Mouse (Mus musculus): ENCODE results near the gene Acot2. TPM values are rescaled to one million over a fixed set of nuclear protein-coding genes. Genes with fewer than 3 reads are reported as not detected.
"Not testable (repeated sequence)": the region's sequence is repeated elsewhere in the genome, so short reads cannot be mapped to it uniquely, and the experiment has no call there.

The Acot2 gene
- total RNA-seq, 2 experiments from 2014 or later = 9.9 to 10.9 TPM

DNA sequence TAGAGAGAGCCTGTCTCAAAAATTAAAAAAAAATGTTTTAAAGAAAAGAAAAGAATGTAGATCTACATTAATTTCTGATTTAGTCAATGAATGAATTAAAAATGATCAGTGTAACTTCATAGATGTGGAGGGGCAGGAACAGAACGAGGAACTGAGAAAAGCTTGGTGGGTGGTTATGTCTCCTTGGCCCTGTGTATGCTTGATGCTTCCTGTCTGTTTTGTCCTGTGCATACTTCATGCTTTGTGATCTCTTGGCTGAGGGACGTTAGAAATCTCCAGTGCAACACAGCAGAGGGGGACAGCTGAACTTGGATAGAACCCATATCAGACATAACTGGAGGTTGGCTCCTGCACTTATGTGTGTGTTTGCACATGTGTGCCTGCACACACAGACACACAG lies 9.6 kb downstream of the Acot2 start:
- no peak for DNase-seq (ENCODE audit: low spot score in 2 of 2)

- DNase-seq (ENCODE audit: low spot score in 2 of 2) = no peak
Observed at GRCm38 (mm10) chr12:83998341-83999107, 10.9 kb downstream of the Acot2 start.

DNA sequence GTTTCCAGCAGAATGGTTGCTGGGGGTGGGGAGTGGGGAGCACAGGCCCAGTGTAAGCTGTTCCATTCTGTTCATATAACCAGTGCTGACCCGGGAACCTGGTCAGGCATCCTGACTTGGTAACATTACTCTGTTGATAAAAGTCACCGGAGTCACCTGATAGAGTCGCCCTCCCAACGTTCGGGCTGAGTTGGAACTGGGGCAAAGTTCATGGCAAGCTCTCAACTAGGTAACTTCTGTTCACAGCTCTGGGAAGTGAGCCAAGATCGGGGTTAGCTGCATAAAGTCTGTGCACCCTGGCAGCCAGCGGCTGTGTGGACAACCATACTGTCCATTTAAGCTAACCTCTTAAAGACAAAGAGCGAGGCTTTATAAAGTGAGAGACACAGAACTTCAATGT lies 11.6 kb downstream of the Acot2 start:
- DNase-seq (ENCODE audit: low spot score in 2 of 2) = not testable (repeated sequence)

- DNase-seq (ENCODE audit: low spot score in 2 of 2) = no peak
Observed at GRCm38 (mm10) chr12:84000418-84000817, 12.8 kb downstream of the Acot2 start.

DNA sequence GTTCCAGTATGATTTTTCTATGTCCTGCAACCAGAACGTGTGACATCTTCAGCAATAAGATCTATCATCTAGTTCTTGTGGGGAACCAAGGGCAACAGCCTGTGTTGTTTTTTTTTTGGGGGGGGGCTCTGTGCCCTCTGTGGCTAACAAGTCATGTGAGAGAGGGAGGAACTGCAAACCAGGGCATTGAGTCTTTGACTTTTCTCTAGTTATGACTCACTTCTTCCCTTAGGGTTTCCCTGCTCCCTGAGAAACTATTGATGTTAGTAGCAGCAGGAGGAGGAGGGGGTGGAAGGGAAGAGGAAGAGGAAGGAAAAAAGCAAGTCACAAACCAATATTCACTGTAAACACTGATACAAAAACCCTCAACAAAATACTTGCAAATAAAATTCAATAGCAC lies 16.2 kb downstream of the Acot2 start:
- DNase-seq (ENCODE audit: low spot score in 2 of 2) = no peak

DNA sequence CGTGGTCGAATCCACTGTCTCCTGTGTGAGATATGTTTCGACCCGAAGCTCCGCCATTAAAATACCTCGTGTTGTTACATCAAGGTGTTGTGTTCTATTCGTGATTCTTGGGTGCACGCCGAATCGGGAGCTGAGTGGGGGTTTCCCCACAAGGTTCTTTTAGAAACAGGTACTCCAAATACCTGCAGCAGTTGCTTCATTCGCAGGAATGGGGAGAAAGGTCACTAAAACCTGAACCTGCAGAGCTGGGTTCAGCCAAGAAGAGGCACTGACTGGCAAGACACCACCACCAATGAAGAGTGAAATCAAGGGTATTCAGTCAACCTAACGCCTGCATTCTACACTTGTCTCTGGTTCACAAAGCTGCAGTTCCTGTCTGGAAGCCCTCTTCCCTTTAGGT lies 20.6 kb downstream of the Acot2 start:
- DNase-seq (ENCODE audit: low spot score in 2 of 2) = no peak

DNA sequence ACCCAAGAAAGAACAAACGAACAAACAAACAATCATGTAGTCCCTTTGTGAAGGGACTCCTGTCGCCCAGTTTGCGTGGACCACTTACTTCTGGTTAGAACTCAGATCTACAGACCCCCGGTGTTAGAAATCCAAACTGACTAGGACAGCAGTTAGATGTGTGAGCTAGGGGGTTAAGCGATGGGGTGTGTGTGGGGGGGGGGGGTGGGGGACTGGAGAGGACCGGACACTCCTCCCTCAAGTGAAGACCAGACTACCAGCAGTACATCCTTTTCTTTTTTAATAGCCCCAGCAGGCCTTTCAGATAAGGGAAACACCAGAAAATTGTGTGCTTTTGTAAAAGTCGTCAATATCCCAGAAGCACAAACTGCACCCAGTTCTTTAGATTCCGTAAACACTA lies 21.1 kb downstream of the Acot2 start:
- no peak for DNase-seq (ENCODE audit: low spot score in 2 of 2)

DNA sequence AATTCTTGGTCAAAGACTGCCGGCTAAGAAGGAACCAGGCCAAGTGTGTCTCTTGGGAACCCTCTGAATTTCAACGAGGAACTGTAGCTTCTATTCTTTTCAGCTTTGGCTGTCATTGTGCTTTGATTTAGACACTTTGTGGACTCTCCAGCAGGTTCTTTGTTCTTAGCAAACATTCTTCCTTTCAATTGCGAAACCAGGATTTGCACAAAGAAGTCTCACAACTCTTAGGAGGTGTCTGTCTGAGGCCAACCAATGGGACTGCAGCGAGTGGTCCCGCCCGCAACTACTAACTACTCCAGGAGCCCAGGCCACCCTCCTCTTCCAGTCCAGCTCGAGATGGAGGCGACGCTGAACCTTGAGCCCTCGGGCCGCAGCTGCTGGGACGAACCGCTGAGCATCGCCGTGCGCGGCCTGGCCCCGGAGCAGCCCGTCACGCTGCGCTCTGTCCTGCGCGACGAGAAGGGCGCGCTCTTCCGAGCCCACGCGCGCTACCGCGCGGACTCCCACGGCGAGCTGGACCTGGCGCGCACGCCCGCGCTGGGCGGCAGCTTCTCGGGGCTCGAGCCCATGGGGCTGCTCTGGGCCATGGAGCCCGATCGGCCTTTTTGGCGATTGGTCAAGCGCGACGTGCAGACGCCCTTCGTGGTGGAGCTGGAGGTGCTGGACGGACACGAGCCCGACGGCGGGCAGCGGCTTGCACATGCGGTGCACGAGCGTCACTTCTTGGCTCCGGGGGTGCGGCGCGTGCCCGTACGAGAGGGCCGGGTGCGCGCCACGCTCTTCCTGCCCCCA lies 21.7 kb downstream of the Acot2 start, which contains the start of gene Acot1:
Acot1 (plus strand) TSS at position 320 of the 795 bp plus-strand sequence.
- peak; percentile 25 to 55 for DNase-seq (ENCODE audit: low spot score in 2 of 2)

DNA sequence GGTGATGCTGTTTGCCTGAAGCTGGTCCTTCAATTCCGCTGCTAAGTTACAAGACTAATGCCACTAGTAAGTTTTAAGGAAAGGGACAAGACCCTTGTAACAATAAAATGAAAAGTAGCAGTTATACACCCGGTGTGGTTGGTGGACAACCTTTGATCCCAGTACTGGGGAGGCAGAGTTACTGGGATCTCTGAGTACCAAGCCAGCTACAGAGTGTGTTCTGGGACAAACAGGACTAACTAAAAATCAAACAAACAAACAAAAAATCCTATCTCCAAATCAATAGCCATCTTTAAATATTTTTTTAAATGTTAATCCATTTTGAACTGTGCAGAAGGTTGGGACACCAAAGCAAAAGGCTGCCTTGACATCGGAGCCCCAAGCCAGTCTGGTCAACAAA lies 22.5 kb downstream of the Acot2 start:
- DNase-seq (ENCODE audit: low spot score in 2 of 2) = no peak

- peak; percentile 57 to 75 for DNase-seq (ENCODE audit: low spot score in 2 of 2)
Observed at GRCm38 (mm10) chr12:84011251-84012040, 23.8 kb downstream of the Acot2 start.

- DNase-seq (ENCODE audit: low spot score in 2 of 2) = no peak
Observed at GRCm38 (mm10) chr12:84013130-84013529, 25.5 kb downstream of the Acot2 start.

- DNase-seq (ENCODE audit: low spot score in 2 of 2) = peak; percentile 23 to 38
Observed at GRCm38 (mm10) chr12:84013701-84014100, 26.0 kb downstream of the Acot2 start.

DNA sequence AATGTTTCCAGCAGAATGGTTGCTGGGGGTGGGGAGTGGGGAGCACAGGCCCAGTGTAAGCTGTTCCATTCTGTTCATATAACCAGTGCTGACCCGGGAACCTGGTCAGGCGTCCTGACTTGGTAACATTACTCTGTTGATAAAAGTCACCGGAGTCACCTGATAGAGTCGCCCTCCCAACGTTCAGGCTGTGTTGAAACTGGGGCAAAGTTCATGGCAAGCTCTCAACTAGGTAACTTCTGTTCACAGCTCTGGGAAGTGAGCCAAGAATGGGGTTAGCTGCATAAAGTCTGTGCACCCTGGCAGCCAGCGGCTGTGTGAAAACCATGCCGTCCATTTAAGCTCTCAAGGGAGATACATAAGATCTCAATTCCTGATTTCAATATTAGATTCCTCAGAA lies 32.9 kb downstream of the Acot2 start:
- not testable (repeated sequence) for DNase-seq (ENCODE audit: low spot score in 2 of 2)

GRCm38 (mm10) chr12:84022266-84022665 lies 34.6 kb downstream of the Acot2 start:
- not testable (repeated sequence) for DNase-seq (ENCODE audit: low spot score in 2 of 2)

DNA sequence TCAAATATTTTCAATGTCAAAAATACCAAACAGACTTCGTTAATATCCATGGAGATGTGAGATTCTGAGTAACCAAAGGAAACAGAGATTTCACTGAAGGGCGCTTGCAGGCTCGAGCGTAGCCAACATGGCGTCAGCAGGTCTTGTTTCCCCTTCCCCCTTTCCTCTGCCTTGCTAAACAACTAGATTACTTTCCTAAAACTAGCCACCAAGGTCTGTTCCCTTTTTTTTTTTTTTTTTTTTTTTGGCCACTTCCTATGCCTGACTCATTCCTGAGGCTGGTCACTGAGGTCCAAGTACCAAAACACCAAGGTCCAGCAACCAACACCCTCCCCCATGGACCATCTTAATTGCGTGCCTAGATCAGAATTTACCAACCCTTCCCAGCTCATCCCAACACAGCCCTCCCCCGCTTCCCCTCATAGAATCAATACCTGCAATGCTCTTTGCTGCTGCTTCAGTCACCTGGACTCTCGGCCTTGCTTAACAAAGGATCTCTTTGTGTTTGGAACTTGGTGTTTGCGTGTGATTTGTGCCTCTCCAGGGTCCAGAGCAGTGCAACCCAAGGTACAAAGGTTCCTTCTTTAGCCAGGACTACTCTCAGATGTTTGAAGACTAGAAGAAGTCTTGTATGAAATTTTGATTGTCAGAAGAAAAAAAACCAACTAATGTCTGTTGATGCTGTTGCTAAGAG lies 35.5 kb downstream of the Acot2 start:
- DNase-seq (ENCODE audit: low spot score in 2 of 2) = no peak

- no peak for DNase-seq (ENCODE audit: low spot score in 2 of 2)
Observed at GRCm38 (mm10) chr12:84025888-84026287, 38.2 kb downstream of the Acot2 start.

DNA sequence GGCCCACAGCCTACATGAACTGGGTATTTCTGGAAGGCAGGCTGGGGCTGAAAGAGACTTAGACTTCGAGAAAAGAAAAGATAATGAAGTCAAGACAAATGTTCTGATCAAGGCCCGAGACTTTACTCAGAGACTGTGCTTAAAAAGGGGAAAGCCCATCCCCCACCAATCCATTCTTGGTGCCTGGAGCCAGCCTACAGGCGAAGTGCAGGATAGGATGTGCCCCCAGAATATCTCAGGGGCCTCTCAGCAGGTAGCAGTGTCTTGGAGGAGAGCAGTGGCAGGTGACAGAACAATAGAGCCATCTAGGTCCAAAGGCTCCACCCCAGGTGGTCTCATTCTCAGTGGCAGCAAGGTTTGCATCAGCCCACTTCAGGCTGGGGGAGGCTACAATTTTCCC lies 40.7 kb downstream of the Acot2 start:
- DNase-seq (ENCODE audit: low spot score in 2 of 2) = not testable (repeated sequence)

GRCm38 (mm10) chr12:84029043-84029442 lies 41.4 kb downstream of the Acot2 start:
- not testable (repeated sequence) for DNase-seq (ENCODE audit: low spot score in 2 of 2)

GRCm38 (mm10) chr12:84030659-84031332 lies 43.1 kb downstream of the Acot2 start:
- DNase-seq (ENCODE audit: low spot score in 2 of 2) = peak; percentile 82 to 86

DNA sequence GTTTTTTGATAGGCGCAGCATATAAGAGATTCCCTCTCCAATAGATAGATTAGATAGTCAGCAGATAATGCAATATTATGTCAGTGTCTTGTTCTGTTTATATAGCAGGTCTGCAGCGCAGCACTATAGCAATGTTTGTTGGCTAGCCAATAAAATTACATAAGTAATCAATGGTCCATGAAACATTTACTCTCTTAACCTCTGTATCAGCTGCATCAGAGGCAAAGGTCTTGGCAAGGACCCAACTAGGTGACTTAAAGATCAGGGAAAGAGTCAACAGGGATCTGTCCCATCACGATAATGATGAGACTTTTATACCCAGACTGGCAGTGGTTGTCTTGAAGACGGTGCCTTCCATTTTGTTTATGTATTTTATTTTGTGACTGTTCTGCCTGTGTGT lies 45.2 kb downstream of the Acot2 start:
- no peak for DNase-seq (ENCODE audit: low spot score in 2 of 2)

Measured in left cerebral cortex, adult 18-20 months (tissue).